Mouse (Mus musculus) liver, embryonic 16.5 days (tissue): ENCODE results near the gene Sema6b. TPM values are rescaled to one million over a fixed set of nuclear protein-coding genes. Genes with fewer than 3 reads are reported as not detected.
A peak's percentile ranks its signal among the peaks of the same experiment; 100 is the strongest.

Experiments used
- ATAC-seq: fragments of 200-750 bp; cut with Nextera tagmentation; 2 replicates; pipeline ENCODE4 v1.8.0; 2017; ENCODE audit warnings: low read depth, mild to moderate bottlenecking, moderate number of reproducible peaks, moderate library complexity
- H3K27ac ChIP-seq: fragments of 300-500 bp; sonication (generic); 2 replicates; pipeline ENCODE4 v1.5.1; 2014; ENCODE audit warnings: mild to moderate bottlenecking, low read length
- H3K27me3 ChIP-seq: fragments of 300-500 bp; sonication (generic); 2 replicates; pipeline ENCODE4 v1.6.1; 2014; ENCODE audit warnings: low read depth, low read length, mixed read lengths; ENCODE audit not compliant: control insufficient read depth, insufficient read depth
- H3K36me3 ChIP-seq: fragments of 300-500 bp; sonication (generic); 2 replicates; pipeline ENCODE4 v1.6.1; 2014; ENCODE audit warnings: mild to moderate bottlenecking; ENCODE audit not compliant: control insufficient read depth, insufficient read depth
- H3K4me1 ChIP-seq: fragments of 300-500 bp; sonication (generic); 2 replicates; pipeline ENCODE4 v1.6.1; 2014; ENCODE audit warnings: low read depth, low read length, mixed read lengths; ENCODE audit not compliant: control insufficient read depth
- H3K4me2 ChIP-seq: fragments of 300-500 bp; sonication (generic); 2 replicates; pipeline ENCODE4 v1.6.1; 2014; ENCODE audit warnings: low read depth, low read length, mixed read lengths
- H3K4me3 ChIP-seq: fragments of 300-500 bp; sonication (generic); 2 replicates; pipeline ENCODE4 v1.5.1; 2014; ENCODE audit warnings: low read depth, mild to moderate bottlenecking, low read length
- H3K9ac ChIP-seq: fragments of 300-500 bp; sonication (generic); 2 replicates; pipeline ENCODE4 v1.6.1; 2014; ENCODE audit warnings: low read depth, low read length
- H3K9me3 ChIP-seq: fragments of 300-500 bp; sonication (generic); replicated peaks from 2 replicates; pipeline ENCODE4 v1.6.1; 2016; ENCODE audit warnings: low read length; ENCODE audit not compliant: control insufficient read depth
- WGBS: fragments of 180-500 bp; shearing (Covaris S2); extraction: QIAGEN DNeasy Blood & Tissue Kit; methylation state at CpG from one replicate; pipeline ENCODE4 v1.1.7; 2014; ENCODE audit not compliant: insufficient replicate concordance; 5-methylcytosine and 5-hydroxymethylcytosine counted together
- polyA plus RNA-seq: library from polyadenylated mRNA; unstranded; fragments of >200 nt; fragmentation: Nextera tagmentation; extraction: Ambion mirVana; gene quantifications from 2 replicates; pipeline ENCODE4 v1.2.1, GENCODE M21; 2015

Sema6b gene
- 0.81 and 1.3 TPM in 2 replicates for polyA plus RNA-seq

DNA sequence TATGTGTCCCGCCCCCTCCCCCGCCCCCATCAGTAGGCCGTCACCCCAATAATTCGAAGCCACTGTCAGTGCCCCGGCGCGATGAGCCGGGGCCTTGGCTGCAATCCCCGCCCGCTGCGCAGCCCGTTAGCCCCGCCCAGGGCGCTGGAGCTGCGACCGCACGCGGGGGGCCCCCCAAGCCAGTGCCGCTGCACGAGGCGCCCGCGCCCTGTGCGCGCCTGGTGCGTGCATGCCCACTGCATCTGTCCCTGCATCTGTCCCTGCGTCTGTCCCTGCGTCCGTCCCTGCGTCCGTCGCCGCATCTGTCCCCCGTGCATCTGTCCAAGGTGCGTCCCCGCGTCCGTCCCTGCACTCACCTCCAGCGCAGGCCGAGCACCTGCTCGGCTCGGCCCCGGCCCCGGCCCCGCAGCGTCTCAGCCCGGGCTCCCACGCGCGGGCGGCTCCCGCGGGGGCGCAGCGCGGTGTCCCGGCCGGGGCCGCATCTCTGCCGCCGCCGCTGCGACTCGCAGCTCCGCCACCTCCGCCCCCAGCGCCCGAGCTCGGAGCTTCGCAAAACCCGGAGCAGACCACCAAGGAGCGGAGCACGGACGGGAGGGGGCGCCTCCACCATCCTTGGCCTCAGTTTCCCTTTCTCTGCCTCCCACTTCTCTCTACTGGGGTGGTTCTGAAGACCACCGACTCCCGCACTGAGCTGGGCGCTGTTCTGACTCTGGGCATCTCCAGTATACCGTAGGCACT, at the start of gene Sema6b:
Gene Sema6b, minus strand, starts transcription at position 486 of the 738 bp plus-strand sequence.
- H3K4me2 ChIP-seq: peak within 1 kb of the TSS; percentile 88
- peaks cover 15% of the 10 kb centered on the region for H3K4me1 ChIP-seq
- H3K27ac ChIP-seq: no peak within 1 kb of the TSS
- H3K27me3 ChIP-seq: peaks cover 48% of the 10 kb centered on the region
- peak within 1 kb of the TSS; percentile 62 for H3K4me3 ChIP-seq
- 0 out of 2 replicates have a peak within 1 kb of the TSS, but pooled peaks have one; percentile 16 for H3K9ac ChIP-seq
- peak; percentile 51 for ATAC-seq
- 2% methylated on average over 78 of the region's 79 CpGs for whole genome bisulfite sequencing
- H3K9me3 ChIP-seq: no peaks in the 10 kb centered on the region
- no peaks in the 10 kb centered on the region for H3K36me3 ChIP-seq

DNA sequence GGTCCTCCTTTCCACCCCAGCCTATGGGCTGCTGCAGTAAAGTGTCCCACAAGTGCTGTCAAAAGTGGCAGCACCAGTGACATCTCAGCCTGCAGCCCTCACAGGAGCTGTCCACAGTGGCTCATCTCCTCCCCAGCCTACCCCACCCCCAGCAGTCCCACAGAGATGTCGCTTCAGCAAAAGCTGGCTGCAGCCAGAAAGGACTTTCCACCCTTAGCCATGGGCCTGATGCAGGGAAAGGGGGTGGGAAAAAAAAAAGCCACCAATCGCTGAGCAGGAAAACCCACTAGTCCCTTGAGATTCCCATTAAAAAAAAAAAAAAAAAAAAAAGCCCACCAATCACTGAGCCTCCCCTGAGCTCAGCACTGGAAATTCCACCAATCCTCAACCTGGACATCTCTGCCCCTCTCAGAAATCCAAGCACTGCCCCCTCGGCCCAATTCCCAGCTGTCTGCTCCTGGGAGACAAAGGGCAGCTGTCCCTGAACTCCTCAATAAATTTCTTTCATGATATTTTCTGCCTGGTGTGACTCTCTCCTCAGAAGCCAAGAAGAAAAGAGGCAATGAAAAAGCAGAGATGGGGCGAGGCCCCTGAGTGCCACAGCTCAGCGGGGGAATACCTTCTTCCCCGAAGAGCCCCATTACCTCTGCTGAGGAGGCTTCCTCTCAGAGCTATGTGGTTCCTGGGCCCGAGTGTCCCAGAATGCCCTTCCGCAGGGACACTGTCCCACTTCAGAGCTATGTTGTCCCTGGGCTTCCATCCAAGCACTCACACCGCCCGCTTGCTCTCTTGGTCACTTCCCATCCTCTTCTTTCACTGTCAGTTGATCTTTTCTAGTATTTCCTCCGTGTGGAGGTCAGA, 45.4 kb upstream of the Sema6b start:
- no peak for ATAC-seq
- no peaks in the 10 kb centered on the region for H3K27me3 ChIP-seq
- H3K9me3 ChIP-seq: no peaks in the 10 kb centered on the region
- no peak overlapping the region for H3K27ac ChIP-seq
- peaks cover 3% of the 10 kb centered on the region for H3K36me3 ChIP-seq
- H3K9ac ChIP-seq: no peak overlapping the region
- 61% methylated on average over 11 of the region's 11 CpGs for WGBS
- peaks cover 10% of the 10 kb centered on the region for H3K4me1 ChIP-seq
- H3K4me2 ChIP-seq: no peak overlapping the region
- no peak overlapping the region for H3K4me3 ChIP-seq

DNA sequence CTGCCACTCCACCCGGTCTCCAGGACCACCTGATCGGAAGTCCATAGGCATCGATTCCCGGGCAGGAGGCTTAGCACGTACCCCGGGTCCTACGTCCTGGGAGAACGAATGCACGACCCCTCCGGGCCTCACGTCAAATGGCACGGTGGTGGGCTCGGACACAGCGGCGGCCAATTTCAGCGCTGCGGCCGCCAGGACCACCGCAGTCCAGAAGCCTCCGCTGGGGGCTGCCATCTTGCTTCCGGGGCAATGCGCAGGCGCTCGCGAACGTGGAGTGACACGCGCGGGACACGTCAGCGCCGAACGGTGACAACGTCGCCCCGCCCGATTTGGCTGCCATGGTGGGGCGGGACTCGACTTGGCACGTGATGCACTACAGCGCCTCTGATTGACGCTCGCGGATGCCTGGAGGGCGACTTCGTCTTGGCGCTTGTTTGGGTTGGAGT, 43.5 kb upstream of the Sema6b start, which contains the start of gene Mydgf:
Gene Mydgf, minus strand, starts transcription at position 263 of the 446 bp plus-strand sequence.
- H3K9me3 ChIP-seq: no peaks in the 10 kb centered on the region
- H3K9ac ChIP-seq: peak within 1 kb of the TSS; percentile 70
- peaks cover 10% of the 10 kb centered on the region for H3K4me1 ChIP-seq
- H3K27me3 ChIP-seq: no peaks in the 10 kb centered on the region
- peak; percentile 92 for ATAC-seq
- peak within 1 kb of the TSS; percentile 49 for H3K27ac ChIP-seq
- H3K4me3 ChIP-seq: peak within 1 kb of the TSS; percentile 77
- H3K36me3 ChIP-seq: peaks cover 3% of the 10 kb centered on the region
- peak within 1 kb of the TSS; percentile 78 for H3K4me2 ChIP-seq
- under 1% methylated on average over 47 of the region's 47 CpGs for WGBS

DNA sequence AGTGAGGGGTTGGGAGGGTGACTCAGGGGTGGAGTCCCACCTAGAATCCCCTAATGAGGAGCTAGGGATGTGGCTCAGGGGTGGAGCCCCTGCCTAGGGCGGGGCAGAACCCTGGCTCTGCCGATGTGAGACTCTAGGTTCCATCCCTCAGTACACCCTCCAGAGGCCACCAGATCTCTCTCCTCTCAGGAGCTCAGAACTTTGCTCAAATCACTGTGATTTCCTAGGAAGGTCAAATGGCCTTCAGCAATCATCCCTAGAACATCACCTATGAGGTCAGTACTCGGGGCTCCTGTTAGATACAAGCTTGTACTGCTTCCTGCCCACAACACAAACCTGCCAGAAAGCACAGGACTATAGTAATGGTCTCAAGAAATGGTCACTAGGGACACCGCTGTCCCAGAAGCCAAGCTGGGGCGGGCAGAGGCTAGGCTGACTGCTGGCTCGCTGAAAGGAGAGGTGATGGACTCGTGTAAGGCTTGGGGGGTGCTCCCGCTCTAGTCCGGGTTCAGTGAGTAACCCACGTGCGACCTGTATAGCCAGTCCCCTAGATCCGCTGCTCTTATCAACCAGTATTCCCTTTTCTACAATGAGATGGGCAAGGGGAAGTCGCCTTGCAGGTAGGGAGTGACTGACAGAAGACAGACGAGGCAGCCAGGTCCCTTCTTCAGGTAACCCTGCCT, 43.0 kb upstream of the Sema6b start:
- peak; percentile 69 for ATAC-seq
- under 1% methylated on average over 14 of the region's 14 CpGs for WGBS
- peak overlapping the region; percentile 77 for H3K4me3 ChIP-seq

DNA sequence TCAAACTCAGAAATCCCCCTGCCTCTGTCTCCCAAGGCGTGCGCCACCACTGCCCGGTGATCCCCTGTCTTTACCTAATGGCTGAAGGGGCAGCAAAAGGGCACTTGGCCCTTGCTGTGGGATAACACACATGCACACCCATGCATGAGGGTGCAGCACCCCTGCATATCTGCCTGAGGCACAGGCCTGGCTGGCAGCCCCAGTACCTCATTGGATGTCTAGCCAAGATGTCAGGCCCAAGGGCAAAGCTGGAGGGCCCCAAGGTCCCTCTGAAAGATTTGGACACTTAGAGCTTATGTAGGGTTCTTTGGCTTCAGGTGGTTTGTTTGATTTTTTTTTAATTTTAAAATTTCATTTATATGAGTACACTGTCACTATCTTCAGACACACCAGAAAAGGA, 35.3 kb upstream of the Sema6b start:
- Histone ChIP-seq H3K9ac (no peak overlapping the region), H3K27me3 (no peaks in the 10 kb centered on the region), H3K4me1 (no peaks in the 10 kb centered on the region), H3K36me3 (peaks cover 12% of the 10 kb centered on the region), H3K27ac (no peak overlapping the region), H3K9me3 (no peaks in the 10 kb centered on the region), H3K4me3 (no peak overlapping the region), H3K4me2 (no peak overlapping the region)
- WGBS: 76% methylated on average over 3 of the region's 3 CpGs
- ATAC-seq: no peak

More for the DNA sequence above, 43.0 kb upstream of the Sema6b start:
- Histone ChIP-seq H3K27ac (peak overlapping the region; percentile 48), H3K9me3 (no peaks in the 10 kb centered on the region), H3K9ac (peak overlapping the region; percentile 70), H3K27me3 (no peaks in the 10 kb centered on the region), H3K4me1 (peaks cover 10% of the 10 kb centered on the region), H3K4me2 (peak overlapping the region; percentile 78), H3K36me3 (peaks cover 3% of the 10 kb centered on the region)

DNA sequence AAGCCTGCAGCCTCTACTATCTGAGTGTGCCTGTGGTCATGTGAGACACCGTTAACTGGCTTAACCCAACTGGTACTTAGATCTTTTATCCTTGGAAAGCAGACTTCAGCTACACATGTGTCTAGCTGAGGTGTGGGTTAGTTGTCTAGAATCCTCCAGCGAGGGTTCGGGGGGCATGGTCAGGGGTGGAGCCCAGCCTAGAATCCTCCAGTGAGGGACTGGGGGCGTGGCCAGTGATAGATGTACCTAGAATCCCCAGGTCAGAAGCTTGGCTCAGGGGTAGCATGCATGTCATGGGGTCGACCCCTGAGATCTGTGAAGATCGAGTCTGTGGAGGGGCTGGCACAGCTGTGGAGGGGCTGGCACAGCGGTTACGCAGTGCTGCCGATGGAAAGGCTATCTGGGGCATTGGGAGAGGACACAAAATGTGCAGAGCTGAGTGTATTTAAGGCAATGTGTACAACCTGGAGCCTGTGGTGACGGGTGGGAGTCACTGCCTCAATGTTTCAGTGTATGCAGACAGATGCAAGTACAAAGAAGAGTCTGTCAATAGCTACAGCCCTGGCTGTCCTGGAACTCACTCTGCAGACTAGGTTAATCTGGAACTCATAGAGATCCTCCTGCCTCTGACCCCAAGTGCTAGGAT, 33.4 kb upstream of the Sema6b start:
- Histone ChIP-seq H3K4me3 (no peak overlapping the region), H3K9ac (no peak overlapping the region), H3K36me3 (peaks cover 12% of the 10 kb centered on the region), H3K9me3 (no peaks in the 10 kb centered on the region), H3K27ac (no peak overlapping the region), H3K27me3 (no peaks in the 10 kb centered on the region), H3K4me2 (no peak overlapping the region), H3K4me1 (peaks cover 7% of the 10 kb centered on the region)
- ATAC-seq: no peak
- WGBS: 44% methylated on average over 10 of the region's 10 CpGs

DNA sequence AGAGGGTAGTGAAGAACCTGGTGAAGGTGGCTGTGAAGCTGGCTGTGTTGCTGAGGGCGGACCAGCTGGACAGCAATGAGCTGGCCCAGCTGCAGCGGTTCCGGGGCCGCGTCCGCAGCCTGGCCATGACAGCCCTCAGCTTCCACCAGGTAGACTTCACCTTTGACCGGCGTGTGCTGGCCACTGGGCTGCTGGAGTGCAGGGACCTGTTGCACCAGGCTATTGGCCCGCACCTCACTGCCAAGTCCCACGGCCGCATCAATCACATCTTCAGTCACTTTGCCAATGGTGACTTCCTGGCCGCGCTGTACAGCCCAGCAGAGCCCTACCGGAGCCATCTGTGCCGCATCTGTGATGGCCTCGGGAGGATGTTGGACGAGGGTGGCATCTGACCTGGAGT, 31.7 kb upstream of the Sema6b start:
- H3K9ac ChIP-seq: no peak overlapping the region
- H3K27me3 ChIP-seq: no peaks in the 10 kb centered on the region
- H3K4me1 ChIP-seq: peaks cover 7% of the 10 kb centered on the region
- ATAC-seq: no peak
- no peak overlapping the region for H3K4me3 ChIP-seq
- no peak overlapping the region for H3K4me2 ChIP-seq
- WGBS: 78% methylated on average over 17 of the region's 17 CpGs
- no peak overlapping the region for H3K27ac ChIP-seq
- no peaks in the 10 kb centered on the region for H3K9me3 ChIP-seq
- H3K36me3 ChIP-seq: peaks cover 3% of the 10 kb centered on the region

DNA sequence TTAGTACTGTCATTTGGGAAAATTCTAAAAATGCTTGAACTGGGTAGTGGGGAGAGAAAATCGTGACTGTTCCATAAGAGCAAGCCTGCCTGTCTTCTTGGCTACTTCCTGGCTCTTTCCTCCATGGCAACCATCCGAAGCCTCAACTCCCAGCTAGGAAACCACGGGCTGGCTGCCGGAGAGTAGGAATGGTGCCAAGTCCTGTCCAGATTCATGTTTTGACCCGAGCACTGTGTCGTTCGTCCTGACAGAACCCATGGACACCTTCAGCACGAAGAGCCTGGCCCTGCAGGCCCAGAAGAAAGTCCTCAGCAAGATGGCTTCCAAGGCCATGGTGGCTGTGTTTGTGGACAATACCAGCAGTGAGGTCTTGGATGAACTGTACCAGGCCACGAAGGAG, 31.3 kb upstream of the Sema6b start:
- H3K27me3 ChIP-seq: no peaks in the 10 kb centered on the region
- H3K27ac ChIP-seq: no peak overlapping the region
- peaks cover 7% of the 10 kb centered on the region for H3K4me1 ChIP-seq
- no peak overlapping the region for H3K4me3 ChIP-seq
- ATAC-seq: no peak
- peaks cover 3% of the 10 kb centered on the region for H3K36me3 ChIP-seq
- H3K9me3 ChIP-seq: no peaks in the 10 kb centered on the region
- H3K4me2 ChIP-seq: no peak overlapping the region
- WGBS: 62% methylated on average over 9 of the region's 9 CpGs
- H3K9ac ChIP-seq: no peak overlapping the region
